Mouse (Mus musculus): Measurements from ENCODE around the gene Slc5a10. TPM values are rescaled to one million over a fixed set of nuclear protein-coding genes. Genes with fewer than 3 reads are reported as not detected.

The Slc5a10 gene
- polyA plus RNA-seq, 1 experiment from 2014 or later, result not detected

GRCm38 (mm10) chr11:61701696-61702095 lies 18.9 kb downstream of the Slc5a10 start:
- no peaks in the 10 kb centered on the region for H3K36me3 ChIP-seq
- no peak overlapping the region for H3K9ac ChIP-seq
- WGBS, result 68% methylated on average over 5 of the region's 5 CpGs
- H3K9me3 ChIP-seq, result no peaks in the 10 kb centered on the region
- H3K27me3 ChIP-seq, result no peaks in the 10 kb centered on the region
- no peak overlapping the region for H3K4me3 ChIP-seq
- no peaks in the 10 kb centered on the region for H3K4me1 ChIP-seq
- ATAC-seq (ENCODE audit: insufficient number of reproducible peaks, low FRiP score, low TSS enrichment, low read depth), result no peak
- no peak overlapping the region for H3K4me2 ChIP-seq
- H3K27ac ChIP-seq, result no peak overlapping the region

GRCm38 (mm10) chr11:61699933-61700332 lies 20.7 kb downstream of the Slc5a10 start:
- no peak overlapping the region for H3K9ac ChIP-seq
- no peak for ATAC-seq (ENCODE audit: insufficient number of reproducible peaks, low FRiP score, low TSS enrichment, low read depth)
- H3K36me3 ChIP-seq, result no peaks in the 10 kb centered on the region
- no peak overlapping the region for H3K4me2 ChIP-seq
- no peaks in the 10 kb centered on the region for H3K9me3 ChIP-seq
- no peak overlapping the region for H3K4me3 ChIP-seq
- H3K27me3 ChIP-seq, result no peaks in the 10 kb centered on the region
- no peak overlapping the region for H3K27ac ChIP-seq
- H3K4me1 ChIP-seq, result no peaks in the 10 kb centered on the region
- 59% methylated on average over 4 of the region's 4 CpGs for WGBS

DNA sequence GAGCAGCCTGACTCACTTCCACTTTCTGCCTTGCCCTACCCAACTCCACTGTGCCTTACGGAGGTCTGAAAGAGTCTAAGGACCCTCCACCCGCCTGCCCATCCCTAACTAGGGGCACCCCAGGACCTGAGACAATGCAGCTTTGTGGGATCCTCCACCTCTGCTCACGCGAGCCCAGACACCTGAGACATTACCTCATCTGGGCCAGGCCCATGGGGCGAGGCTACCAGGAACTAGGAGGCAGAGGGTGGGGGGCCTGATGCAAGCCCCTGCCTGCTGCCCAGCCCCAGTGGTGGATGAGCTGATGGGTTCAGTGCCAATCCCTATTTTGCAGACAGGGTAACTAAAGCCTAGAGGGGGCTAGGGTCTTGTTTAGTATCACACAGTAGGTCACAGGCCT lies 21.2 kb downstream of the Slc5a10 start:
- Histone ChIP-seq H3K36me3 (no peaks in the 10 kb centered on the region), H3K9me3 (no peaks in the 10 kb centered on the region), H3K4me2 (no peak overlapping the region), H3K27me3 (no peaks in the 10 kb centered on the region), H3K9ac (no peak overlapping the region), H3K27ac (no peak overlapping the region), H3K4me3 (no peak overlapping the region), H3K4me1 (no peaks in the 10 kb centered on the region)
- WGBS, result 72% methylated on average over 5 of the region's 5 CpGs
- ATAC-seq (ENCODE audit: insufficient number of reproducible peaks, low FRiP score, low TSS enrichment, low read depth), result no peak

DNA sequence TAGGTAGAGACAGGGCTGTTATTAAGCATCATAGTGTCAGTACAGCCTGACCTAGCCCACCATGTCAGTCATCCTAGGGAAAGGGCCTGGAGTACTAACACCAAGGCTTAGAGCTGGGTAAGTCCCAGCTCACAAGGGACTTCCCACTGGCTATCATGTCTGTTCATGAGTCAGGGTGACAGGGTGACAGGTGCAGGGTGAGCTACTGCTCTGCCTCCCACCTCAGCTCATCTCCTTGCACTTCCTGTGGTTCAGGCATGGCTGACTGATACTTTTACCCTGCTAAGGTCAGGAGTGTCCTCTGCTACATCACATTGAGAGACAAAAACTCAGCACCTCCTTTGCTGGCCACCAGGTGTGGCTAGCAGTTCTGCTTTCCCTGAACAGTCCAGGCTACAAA lies 21.8 kb downstream of the Slc5a10 start:
- no peak overlapping the region for H3K4me3 ChIP-seq
- H3K9me3 ChIP-seq, result no peaks in the 10 kb centered on the region
- H3K36me3 ChIP-seq, result no peaks in the 10 kb centered on the region
- ATAC-seq (ENCODE audit: insufficient number of reproducible peaks, low FRiP score, low TSS enrichment, low read depth), result no peak
- no peak overlapping the region for H3K27ac ChIP-seq
- no peaks in the 10 kb centered on the region for H3K27me3 ChIP-seq
- H3K4me2 ChIP-seq, result no peak overlapping the region
- no peak overlapping the region for H3K9ac ChIP-seq
- no peaks in the 10 kb centered on the region for H3K4me1 ChIP-seq

DNA sequence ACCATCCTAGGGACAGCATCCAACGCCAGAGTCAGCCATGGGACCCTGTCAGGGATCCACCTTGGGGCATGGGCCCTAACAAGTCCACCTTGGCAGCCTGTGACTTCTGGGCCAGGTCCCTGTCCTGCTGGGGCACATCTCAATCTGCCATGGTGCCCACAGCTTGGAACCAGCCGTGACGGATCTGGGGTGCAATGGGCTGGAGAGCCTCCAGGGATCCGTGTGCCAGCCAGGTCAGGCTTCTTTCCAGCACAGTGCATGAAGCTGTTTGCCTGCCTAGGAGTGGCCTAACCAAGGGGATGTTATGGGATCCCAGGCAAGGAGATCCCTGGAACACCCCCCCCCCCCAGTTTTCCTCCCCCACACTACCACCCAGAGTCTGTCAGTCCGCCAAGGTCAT lies 27.6 kb downstream of the Slc5a10 start:
- 87% methylated on average over 5 of the region's 5 CpGs for WGBS

GRCm38 (mm10) chr11:61687595-61687994 lies 33.0 kb downstream of the Slc5a10 start:
- H3K4me2 ChIP-seq, result no peak overlapping the region
- H3K4me3 ChIP-seq, result no peak overlapping the region
- peaks cover 31% of the 10 kb centered on the region for H3K27me3 ChIP-seq
- H3K4me1 ChIP-seq, result peaks cover 25% of the 10 kb centered on the region
- H3K27ac ChIP-seq, result no peak overlapping the region
- WGBS, result 46% methylated on average over 2 of the region's 2 CpGs
- H3K9ac ChIP-seq, result no peak overlapping the region
- ATAC-seq (ENCODE audit: insufficient number of reproducible peaks, low FRiP score, low TSS enrichment, low read depth), result no peak; the same call in 1 of the 2 replicates
- H3K9me3 ChIP-seq, result no peaks in the 10 kb centered on the region
- no peaks in the 10 kb centered on the region for H3K36me3 ChIP-seq

More for the DNA sequence above, 27.6 kb downstream of the Slc5a10 start:
- no peak overlapping the region for H3K4me3 ChIP-seq
- no peak for ATAC-seq (ENCODE audit: insufficient number of reproducible peaks, low FRiP score, low TSS enrichment, low read depth)
- no peaks in the 10 kb centered on the region for H3K36me3 ChIP-seq
- no peak overlapping the region for H3K9ac ChIP-seq
- no peaks in the 10 kb centered on the region for H3K27me3 ChIP-seq
- peaks cover 2% of the 10 kb centered on the region; the same call in 1 of the 2 replicates for H3K4me1 ChIP-seq
- H3K27ac ChIP-seq, result no peak overlapping the region
- no peaks in the 10 kb centered on the region for H3K9me3 ChIP-seq
- no peak overlapping the region for H3K4me2 ChIP-seq

DNA sequence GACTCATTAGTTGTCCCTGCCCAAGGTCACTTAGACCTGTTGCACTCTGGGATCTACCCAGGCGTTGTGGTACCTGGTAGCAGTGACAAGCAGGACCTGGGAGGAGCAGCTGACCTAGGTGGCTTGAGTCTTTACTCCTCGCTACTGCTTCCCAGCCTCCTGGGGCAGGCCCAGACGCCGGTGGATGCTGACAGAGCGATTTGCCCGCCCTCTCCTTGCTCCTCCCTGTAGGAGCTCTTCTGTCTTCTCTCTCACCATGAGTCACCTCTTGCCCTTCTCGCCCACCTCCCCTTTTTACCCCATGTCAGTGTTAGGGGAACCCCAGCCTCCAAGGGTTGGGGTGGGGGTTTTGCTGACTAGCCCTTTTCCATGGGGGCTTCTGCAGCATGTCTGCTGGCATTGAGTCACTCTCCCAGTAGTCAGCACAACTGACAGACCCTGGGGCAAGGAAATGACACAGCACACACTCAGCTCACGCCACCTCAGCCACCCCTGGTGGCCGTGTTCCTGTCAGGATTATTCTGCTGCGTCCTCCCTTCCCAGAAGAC lies 33.6 kb downstream of the Slc5a10 start:
- no peak overlapping the region for H3K4me3 ChIP-seq

GRCm38 (mm10) chr11:61686141-61686540 lies 34.5 kb downstream of the Slc5a10 start:
- Histone ChIP-seq H3K27me3 (peaks cover 31% of the 10 kb centered on the region), H3K4me3 (no peak overlapping the region), H3K9me3 (no peaks in the 10 kb centered on the region), H3K36me3 (no peaks in the 10 kb centered on the region), H3K9ac (no peak overlapping the region), H3K27ac (no peak overlapping the region), H3K4me1 (peaks cover 25% of the 10 kb centered on the region), H3K4me2 (no peak overlapping the region)
- WGBS, result 41% methylated on average over 2 of the region's 2 CpGs
- ATAC-seq (ENCODE audit: insufficient number of reproducible peaks, low FRiP score, low TSS enrichment, low read depth), result no peak

More for the DNA sequence above, 33.6 kb downstream of the Slc5a10 start:
- no peak overlapping the region for H3K9ac ChIP-seq
- 48% methylated on average over 10 of the region's 10 CpGs for WGBS
- H3K4me1 ChIP-seq, result peaks cover 25% of the 10 kb centered on the region
- peaks cover 31% of the 10 kb centered on the region for H3K27me3 ChIP-seq
- no peaks in the 10 kb centered on the region for H3K36me3 ChIP-seq
- no peak overlapping the region for H3K27ac ChIP-seq
- H3K9me3 ChIP-seq, result no peaks in the 10 kb centered on the region
- no peak overlapping the region for H3K4me2 ChIP-seq
- no peak for ATAC-seq (ENCODE audit: insufficient number of reproducible peaks, low FRiP score, low TSS enrichment, low read depth)

- peak overlapping the region; percentile 45 for H3K4me3 ChIP-seq
Measured at GRCm38 (mm10) chr11:61685119-61685725, 35.4 kb downstream of the Slc5a10 start.

GRCm38 (mm10) chr11:61683907-61684731 lies 36.5 kb downstream of the Slc5a10 start, which contains the start of gene Fam83g:
TSS of gene Fam83g (plus strand) at chr11:61684091.
- ATAC-seq (ENCODE audit: insufficient number of reproducible peaks, low FRiP score, low TSS enrichment, low read depth), result peak; percentile 35; the same call in 1 of the 2 replicates
- H3K9me3 ChIP-seq, result no peaks in the 10 kb centered on the region
- peaks cover 31% of the 10 kb centered on the region for H3K27me3 ChIP-seq
- peak within 1 kb of the TSS; percentile 77 for H3K4me2 ChIP-seq
- no peak within 1 kb of the TSS for H3K27ac ChIP-seq
- no peaks in the 10 kb centered on the region for H3K36me3 ChIP-seq
- H3K4me3 ChIP-seq, result peak within 1 kb of the TSS; percentile 45
- H3K4me1 ChIP-seq, result peaks cover 25% of the 10 kb centered on the region
- 2% methylated on average over 76 of the region's 76 CpGs for WGBS
- H3K9ac ChIP-seq, result peak within 1 kb of the TSS; percentile 18; the same call in 1 of the 2 replicates

More at GRCm38 (mm10) chr11:61685119-61685725, 35.4 kb downstream of the Slc5a10 start:
- peaks cover 31% of the 10 kb centered on the region for H3K27me3 ChIP-seq
- no peaks in the 10 kb centered on the region for H3K9me3 ChIP-seq
- no peak overlapping the region for H3K27ac ChIP-seq
- H3K4me1 ChIP-seq, result peaks cover 25% of the 10 kb centered on the region
- ATAC-seq (ENCODE audit: insufficient number of reproducible peaks, low FRiP score, low TSS enrichment, low read depth), result no peak
- peak overlapping the region; percentile 77 for H3K4me2 ChIP-seq
- WGBS, result 77% methylated on average over 8 of the region's 8 CpGs
- H3K9ac ChIP-seq, result no peak overlapping the region
- no peaks in the 10 kb centered on the region for H3K36me3 ChIP-seq

DNA sequence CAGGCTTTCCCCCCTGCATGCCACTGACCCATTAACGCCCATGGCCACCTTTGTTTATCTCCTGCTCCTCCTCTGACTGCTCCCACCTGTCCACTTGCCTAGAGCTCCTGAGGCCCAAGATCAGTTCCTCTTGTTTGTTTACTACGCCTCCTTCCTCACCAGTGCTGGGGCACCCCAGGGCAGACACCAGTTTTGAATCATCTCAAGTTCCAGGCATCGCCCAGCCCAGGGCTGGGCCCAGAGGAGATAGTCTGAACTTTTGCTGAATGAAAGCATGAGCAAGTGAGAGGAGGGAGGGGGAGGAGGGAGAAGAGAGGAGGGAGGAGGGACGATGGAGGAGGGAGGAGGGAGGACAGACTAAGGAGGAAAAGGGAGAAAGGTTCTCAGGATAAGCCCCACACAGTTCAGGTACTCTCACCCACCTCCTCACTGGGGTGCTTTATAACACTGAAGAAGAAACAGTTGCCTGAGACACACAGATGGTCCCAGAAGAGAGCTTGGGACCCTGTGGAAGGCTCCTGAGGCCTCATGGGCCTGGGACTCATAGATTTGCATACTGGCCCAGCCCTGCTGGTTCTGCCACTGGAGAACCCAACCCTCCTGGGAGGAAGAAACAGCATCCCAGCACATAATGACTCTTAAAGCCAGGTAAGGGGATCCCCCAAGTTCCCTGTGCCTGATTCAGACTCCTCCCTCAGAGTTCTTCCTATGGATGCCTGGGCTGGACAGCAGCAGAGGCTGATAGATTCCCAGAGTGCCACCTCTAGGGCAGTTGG lies 41.3 kb downstream of the Slc5a10 start:
- H3K4me2 ChIP-seq, result no peak overlapping the region
- no peak for ATAC-seq (ENCODE audit: insufficient number of reproducible peaks, low FRiP score, low TSS enrichment, low read depth)
- H3K9ac ChIP-seq, result no peak overlapping the region
- H3K27ac ChIP-seq, result no peak overlapping the region
- peaks cover 33% of the 10 kb centered on the region for H3K4me1 ChIP-seq
- peaks cover 16% of the 10 kb centered on the region for H3K27me3 ChIP-seq
- H3K4me3 ChIP-seq, result no peak overlapping the region
- 62% methylated on average over 4 of the region's 4 CpGs for WGBS
- H3K36me3 ChIP-seq, result no peaks in the 10 kb centered on the region
- no peaks in the 10 kb centered on the region for H3K9me3 ChIP-seq
